Mouse (Mus musculus): ENCODE data around the gene Bcar1.
A peak's percentile ranks its signal among the peaks of the same experiment; 100 is the strongest.

Gene Bcar1

DNA sequence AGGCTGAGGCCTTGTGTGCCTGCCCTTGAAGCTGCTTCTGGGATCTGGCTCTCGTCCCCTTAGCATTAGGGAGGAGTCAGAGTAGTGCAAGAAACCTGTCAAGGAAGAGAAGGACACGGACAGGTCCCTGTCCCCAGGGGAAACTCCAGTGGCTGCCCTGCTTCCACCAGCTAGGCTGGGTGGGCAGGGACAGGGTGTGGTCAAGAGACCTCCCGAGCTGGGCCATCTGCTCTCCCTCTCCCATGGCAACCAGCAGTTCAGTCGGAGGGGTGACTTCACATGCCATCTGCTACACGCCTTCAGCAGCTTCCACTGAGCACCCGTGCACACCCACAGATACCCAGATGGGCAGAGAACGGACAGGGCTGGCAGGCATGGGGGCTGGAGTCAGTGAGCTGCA is 7.3 kb downstream of the Bcar1 start:
- peak; percentile 72 for DNase-seq

DNA sequence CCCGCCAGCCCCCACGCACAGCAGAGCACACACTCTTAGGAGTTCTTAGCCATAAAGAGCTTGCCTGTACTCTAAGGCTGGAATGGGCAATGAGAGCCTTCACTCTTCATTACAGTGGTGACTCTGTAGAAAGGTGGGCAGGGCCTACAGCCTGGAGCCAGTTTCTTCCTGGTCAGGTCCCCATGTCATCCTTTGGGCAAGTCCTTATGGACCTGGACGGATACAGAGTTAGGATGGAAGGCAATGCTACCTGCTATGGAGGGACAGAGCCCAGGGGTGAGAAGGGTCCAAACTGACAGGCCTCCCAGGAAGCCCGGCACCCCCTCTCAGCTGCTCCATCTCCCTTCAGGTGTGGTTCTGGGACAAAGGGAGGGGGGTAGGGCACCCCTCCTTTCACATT is 7.8 kb downstream of the Bcar1 start:
- DNase-seq, result no peak

DNA sequence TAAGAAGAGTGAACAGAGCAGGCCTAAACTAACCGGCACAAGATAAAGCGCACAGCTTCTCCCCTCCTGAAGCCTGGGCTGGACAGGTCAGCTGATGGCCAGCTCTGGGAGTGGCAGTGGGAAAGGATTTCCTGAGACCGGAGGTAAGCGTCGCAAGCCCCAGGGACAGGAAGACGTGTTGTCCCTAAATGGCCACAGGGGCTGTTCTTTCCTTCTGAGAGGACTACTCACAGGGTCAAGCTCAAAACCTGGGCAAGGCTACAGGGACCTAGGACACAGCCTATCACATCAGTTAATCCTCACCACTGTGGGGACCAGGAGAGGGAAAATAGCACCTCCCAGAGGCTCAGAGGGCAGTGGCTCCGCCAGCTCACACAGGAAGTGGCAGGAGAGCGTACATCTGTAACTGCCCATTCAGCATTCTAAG is 8.3 kb downstream of the Bcar1 start:
- DNase-seq, result no peak

DNA sequence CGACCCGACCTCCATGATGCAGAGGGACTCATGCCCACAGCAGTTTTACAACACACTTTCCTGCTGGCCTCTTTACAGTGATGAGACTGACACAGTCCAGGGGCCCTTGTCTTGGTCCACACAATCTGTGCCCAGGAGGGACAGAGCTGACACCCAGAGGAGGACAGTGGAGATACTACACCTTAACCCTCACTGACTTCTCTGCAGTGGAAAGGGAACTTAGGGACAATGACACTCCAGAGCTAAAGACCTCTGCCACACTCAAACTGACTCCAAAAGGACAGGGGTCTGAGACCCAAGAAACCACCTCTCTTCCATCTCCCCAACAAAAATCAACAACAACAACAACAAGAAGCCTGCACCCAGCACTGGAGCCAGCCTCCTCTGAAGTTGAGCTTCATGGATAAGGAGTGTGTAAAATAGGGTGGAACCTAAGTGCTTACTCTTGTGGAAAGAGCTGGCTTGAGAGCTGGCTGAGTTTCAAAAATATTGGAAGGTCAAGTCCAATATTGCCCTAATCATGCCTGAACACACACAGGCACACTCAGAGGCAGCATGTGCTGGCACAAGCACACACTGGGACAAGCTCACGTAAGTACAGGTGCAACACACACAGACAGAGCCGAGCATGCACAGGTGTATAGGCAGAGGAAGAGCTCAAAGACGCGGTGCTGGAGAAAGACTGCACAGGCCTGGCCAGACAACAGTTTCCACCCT is 9.2 kb downstream of the Bcar1 start:
- DNase-seq, result no peak

DNA sequence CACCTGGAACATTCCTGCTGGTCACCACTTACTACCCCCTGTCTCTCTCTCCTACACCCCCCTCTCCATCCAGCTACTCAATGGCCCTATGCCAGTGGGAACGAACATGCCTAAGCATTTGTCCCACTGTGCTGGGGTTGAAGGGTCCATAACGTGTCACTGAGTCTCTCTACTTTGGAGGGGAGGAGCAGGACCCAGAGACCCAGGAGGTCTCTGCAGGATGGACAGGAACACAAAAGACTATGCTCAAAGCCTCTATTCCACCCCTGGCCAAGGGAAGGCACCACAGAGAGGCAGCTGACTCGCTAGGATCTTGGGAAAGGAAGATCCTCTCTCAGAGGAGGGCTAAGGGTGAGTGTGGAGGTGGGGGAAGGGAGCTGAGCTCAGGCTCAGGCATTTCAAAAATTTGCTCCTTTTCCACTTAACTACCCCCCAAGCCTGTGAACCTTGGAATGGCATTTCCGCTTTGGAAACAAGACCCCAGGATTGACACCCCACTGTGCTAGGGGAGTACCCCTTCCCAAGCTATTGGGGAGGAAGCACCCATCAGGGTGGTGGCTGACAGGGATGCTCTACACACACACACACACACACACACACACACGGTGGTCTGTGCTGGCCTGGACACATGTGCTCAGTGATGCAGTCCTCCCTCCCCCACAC is 9.9 kb downstream of the Bcar1 start:
- DNase-seq, result no peak

DNA sequence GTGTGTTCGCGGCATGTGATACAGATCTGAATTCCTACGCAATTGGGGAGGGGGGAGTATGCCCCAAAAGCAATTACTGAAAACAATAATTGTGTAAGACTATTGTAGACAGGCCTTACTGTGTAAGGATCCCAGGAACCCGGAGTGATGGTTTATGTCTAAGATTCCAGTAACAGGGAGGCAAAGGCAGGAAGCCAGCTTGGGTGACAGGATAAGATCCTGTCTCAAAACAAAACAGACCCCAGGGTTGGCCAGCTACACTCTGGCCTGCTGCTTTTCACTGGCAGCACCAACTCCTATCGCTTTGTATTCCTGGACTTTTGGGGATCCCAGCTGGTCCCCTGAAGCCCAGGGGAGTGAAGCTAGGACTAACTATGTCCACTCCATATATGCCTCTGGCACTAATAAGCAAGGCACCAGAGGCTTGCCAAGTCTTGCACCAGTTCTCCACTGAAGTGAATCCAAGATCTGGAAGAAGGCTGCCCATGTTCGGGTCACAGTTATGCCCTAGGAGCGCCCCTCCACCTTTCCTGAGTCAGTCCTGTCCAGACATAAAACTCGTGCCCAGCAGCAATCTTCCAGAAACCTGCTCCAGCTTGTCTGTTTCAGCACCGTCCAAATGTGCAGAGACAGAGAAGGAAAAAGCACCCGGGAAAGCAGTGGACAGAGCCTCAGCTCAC is 11.1 kb downstream of the Bcar1 start:
- no peak for DNase-seq

DNA sequence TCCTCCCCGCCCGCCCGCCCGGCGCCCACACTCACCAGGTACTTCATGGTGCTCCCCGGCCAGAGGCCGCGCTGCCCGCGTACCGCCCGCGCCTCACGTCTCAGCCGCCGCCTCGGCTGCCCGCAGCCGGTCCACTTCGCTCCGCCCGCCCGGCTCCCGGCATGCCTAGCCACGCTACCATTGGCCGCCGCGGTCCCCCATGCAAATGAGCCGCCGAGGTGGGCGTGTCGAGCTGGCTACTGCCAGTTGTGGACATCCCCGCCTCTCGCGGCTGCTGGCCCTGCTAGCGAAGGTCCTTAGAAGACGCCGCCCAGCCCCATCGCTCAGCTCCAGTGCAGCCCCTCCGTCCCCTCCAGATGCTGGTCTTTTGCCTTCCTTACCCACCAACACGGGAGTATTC is 11.6 kb downstream of the Bcar1 start:
- DNase-seq, result peak; percentile 97

DNA sequence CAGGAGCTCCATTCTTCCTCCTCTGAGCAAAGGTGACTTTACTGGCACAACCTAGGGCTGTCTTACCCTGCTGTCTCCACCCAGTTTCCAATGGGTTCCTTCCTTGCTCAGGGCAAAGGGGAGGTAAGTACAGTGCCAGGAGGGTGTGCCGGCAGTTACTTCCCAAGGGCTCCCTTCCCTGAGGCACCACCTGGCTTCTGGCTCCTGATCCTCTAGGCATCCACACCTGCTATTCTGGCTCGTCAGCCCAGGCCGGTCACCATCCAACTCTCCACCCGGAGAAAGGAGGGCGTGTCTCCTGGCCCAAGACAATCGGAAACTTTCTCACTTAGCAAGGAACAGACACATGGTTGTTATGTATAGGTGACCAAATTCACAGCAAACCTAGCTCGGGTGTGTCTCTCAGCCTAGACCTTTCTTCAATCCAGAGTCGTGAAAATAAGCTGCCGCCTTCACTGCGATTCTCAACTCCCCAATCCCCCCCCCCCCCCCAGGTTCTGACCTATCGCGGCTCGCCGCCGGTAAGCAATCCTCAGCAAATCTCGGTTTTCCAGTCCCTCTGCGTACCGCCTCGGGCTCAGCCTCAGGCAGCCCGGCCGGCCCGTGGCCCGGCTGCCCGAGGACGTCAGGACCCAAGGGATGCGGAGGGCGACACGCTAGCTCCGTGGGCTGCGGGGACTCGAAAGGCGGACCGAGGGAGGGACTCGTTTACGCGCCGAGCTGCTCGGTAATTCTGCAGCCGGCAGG is 12.2 kb downstream of the Bcar1 start:
- DNase-seq, result no peak

DNA sequence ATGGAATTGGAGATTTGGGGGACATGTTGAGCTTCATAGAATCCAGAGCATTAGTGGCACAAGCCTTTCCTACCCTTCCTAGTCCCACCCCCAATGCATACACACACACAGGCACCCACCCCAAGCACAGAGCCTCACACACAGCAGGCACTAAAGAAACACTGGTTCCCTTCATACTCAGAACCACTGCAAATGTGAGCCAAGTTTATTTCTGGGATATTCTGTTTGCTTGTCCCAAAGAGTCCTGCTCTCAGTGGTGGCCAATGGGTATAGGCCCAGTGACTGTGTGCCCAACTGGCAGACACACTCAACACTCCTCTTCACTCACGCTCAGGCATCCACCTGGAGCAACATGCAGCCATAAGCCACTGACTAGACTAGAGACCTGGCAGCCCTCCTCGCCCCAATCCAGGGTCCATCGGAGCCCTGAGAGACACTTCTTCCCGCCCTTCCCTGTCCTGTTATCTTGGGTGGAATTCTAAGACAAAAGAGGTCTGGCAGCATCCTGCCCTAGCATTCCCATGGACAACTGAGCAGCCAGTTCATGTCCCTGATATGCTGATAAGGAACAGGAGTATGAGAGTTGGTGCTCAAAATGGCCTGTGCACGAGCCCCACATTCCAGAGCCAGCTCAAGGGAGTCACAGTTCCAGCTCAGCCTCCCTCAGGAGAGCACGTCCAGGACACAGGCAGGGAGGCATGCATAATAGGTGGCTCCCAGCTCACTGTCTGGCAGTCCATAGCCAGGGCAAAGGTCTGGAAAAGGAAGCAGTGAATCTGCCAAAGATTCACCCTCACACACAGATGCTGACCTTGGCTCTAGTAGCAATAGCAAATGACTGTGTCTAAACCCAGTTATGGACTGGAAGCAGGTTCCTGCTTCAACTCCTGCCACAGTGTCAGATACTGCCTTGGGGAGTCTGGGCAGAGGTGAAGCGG is 14.1 kb downstream of the Bcar1 start:
- no peak for DNase-seq

DNA sequence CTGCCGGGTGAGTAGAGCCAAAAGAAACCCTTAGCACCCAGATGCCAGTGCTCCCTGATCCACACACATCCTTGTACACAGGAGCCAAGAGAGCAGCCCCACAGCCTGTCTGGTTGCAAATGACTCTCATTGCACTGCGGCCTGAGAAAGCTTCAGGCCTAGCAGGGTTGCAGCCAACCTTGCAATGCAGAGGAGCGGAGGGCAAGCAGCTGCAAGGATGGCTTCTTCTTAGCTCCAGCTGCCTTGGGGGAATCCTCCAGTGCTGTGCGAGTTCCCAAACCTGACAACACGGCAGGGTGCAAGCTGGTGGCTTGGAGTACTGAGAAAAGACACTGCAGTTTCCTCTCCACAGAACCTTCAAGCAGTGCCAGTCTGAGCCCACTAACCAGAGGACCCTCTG is 15.1 kb downstream of the Bcar1 start:
- DNase-seq, result no peak

DNA sequence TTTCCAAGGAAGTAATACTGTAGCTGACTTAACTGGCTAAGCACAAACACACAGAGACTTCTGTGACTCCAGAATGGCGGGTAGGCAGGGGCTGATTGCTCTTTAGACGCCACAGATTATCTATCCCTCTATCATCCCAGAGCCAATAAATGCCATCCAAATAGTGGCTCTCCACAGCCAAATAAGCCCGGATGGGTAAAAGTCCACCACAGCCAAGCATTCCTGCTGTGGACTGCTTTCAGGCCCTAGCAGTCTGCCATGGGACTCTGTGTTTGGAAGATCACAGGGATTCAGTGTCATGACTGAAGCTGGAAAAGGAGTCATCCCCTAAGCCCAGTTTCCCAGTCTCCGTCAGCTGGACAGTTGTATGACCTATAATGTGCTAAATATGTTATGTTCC is 16.1 kb downstream of the Bcar1 start:
- no peak for DNase-seq

DNA sequence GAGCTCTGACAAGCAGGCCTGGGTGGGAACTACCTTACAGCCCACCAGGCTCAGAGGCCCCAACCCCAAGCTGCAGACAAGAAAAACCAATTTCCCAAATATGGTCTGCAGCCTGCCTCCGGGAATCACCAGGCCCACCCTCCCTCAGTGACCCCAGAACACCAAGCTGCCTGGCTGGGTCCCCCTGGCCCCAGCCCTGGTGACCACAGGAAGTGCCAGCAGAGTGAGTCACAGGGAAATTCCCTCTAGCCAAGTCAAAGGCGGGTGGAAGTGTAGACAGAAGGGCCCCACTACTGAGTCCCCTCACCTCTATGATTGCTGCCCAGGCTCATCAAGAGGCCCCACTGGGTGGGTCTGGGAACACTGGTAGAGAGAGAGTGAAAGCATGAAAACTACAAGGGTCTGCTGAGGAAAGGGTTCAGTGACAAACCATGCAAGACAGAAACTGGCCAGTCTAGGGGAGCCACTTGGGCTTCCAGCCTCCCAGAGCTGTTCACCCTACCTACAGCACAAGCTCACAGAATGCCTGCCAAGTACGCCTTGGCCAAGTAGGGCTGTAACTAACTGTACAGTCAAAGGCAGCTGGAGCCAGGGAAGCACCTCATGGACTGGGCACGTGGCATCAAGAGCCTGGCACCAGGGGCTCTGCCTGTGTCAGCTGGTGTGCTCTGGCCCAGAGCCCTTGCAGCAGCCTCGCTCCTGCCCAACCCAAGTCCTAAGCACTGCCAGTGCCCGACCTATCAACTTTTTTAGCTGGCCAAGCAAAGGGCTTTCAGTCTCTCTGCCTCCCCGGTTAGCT is 17.3 kb downstream of the Bcar1 start:
- DNase-seq, result peak; percentile 83

DNA sequence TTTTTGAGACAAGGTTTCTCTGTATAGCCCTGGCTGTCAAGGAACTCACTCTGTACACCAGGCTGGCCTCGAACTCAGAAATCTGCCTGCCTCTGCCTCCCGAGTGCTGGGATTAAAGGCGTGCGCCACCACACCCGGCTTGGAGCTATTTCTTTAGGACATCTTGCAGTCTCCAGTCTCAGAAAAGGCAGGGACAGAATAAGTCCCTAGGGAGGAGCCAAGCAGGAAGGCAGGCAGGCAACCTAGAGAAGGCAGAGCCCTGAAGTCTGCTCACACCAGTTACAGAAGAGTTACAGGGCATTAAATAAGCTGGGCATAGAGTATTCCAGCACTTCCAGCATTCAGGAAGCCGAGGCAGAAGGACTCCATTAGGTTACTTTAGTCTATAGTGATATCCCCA is 18.3 kb downstream of the Bcar1 start:
- no peak for DNase-seq

DNA sequence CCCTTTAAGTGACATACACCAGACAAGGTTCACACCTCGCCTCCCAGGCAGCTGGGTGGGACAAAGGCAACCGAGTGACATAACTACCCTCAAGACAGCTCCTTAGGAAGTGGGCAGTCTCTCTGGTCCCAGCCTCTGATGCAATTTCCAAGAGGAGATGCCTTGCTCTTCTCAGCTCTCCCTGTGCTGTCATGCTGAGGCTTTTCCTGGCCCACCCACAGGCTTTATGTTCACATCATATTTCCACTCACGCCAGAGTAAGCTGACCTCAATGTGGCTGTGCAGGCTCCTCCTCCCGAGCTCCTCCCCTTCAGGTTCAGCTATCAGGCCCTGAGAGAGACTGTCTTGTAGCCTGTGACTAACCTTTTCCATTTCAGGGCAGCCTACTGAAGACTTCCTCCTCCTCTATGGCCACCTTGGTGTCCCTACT is 23.5 kb downstream of the Bcar1 start:
- DNase-seq, result no peak

DNA sequence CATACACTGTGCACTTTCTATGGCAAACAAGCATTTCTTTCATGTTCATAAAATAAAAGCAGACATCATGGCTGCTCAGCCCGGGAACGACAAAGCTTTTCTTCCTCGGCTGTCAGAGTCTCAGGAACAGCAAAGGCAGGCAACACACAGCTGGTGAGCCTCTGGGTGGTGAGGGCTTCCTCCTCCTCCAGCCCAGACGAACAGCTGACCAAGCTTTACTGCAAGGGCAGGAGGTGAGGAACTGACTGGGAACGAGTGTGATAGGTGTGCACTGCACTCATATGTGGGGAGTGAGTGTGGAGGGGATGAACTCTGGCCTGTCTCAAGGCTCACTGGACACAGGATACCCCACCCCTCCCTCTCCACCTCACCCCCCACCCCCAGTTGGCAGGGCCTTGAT is 24.7 kb downstream of the Bcar1 start:
- no peak for DNase-seq

DNA sequence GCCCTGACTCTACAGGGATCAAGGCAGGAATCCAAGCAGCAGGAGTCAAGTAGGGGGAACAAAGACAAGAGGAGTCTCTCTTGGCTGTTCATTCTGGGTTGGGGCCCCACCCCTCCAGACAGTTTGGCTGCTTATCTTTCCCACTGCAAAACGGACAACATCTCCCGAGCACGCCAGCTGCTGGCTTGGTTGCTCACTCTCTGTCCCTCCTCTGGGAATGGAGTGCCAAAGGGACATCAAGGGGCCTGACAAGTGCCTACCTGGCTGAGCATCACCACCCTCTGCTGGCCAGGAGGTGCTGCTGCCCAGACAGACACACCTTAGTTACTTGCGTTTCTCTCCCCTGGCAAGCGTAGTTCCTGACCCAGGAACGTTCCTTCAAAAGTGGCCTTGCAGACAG is 25.7 kb downstream of the Bcar1 start:
- DNase-seq, result no peak

DNA sequence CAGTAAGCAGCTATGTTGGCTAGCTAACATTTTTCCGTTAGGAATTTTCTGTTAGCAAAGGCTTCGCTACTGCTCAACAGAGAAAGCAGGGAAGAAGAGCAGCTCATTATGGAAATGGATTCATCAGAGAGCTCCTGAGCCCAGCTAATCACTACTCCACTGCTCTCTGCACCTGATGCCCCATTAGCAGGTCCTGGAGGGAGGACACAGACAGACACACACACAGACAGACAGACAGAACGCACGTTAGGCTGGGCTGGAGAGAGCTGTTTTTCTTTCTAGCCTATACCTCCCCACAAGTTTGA is 26.2 kb downstream of the Bcar1 start:
- DNase-seq, result no peak

DNA sequence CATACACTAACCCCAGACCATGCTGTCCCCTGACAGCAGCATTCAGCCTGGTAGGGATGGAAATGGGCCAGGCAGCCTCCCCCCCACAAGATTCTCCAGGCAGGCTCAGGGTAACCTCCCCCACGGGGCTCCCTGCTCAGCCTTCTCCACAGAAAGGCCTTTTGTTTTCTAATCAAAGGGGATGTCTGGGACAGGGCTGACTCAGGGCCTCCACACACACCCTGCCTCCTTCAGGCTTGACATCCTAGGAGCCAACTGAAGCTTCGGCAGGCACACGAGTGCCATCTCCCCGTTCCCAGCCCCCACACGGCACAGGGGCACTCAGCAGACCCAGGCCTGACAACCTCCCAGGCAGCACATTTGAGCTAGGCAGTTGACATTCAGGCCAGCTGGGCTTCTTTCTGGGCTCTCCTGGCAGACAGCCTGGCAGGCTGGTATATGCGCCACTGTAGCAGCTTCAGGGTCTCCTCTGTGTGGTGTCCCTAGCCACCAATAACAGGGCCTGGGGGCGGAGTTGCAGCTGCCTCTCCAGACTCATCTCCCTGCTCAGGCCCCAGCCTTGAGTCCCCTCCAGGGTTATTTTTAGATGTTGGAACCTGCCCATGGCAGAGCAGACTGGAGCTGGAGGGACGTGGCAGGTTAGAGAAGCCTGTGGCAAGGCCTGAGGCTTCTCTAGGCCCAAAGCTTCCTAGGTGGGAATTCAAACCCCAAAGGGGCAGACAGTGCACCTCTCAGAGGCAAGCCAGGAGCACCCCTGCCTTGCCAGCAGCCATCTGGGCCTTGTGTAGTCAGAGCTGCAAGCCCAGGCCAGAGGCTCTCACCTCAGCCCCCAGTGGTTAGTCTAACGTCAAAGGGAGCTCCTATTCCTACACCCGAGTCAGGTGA is 26.8 kb downstream of the Bcar1 start:
- peak; percentile 81 for DNase-seq

DNA sequence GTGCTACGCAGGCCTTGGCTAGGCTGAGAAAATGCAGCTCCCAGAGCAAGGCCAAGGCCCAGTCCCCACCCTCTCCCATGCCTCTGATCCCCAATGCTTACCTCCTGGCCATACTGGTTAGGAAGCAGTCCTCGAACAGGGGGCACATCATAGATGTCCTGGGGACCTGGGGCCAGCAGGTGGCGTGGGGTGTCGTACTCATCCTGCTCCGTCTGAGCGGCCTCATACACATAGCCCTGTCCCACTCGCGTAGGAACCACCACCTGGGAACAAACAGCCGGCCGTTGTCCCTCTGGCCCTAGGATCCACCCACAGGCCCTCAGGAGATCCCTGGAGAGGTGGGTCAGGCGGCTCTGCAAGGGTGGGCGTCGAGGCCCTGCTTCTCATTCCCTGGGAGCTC is 28.1 kb downstream of the Bcar1 start:
- DNase-seq, result no peak

DNA sequence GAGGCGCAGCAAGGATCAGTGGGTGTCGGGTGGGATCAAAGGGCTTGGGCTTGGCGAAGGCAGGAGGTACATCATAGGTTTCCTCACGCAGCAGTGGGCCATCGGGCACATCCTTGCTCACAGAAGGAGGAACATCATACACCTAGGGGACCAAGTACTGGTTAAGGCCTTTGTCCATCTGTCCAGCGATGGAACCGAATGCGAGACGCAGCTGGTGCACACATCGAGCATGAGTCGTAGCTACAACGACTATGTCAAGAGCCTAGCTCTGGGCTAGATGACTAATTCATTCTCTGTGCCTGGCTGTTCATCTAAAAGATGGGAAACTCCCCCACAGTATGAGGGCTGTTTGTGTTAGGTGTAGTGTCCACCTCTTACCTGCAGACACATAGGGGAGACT is 29.3 kb downstream of the Bcar1 start:
- no peak for DNase-seq

DNA sequence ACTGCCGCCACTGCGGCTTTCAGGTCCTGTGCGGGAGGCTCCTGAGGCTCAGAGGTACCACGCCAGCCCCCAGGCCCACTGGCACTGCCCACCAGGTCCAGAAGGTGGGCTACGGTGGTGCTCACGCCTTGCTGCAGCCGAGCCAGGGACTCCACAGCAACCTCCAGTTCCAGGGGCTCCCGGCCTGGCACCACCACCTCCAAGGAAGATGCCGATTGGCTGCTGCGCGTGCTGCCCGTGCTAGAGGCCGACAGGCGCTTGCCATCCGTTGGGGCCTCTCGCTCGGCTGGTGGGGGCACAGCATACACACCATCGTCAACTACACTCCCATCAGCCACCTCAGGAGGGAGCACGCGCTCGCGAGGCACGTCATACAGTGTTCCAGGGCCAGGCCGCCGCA is 29.8 kb downstream of the Bcar1 start:
- no peak for DNase-seq

Data from right cerebral cortex, adult 18-20 months (tissue).